Mouse (Mus musculus): ENCODE data around the gene Sftpd. TPM values are rescaled to one million over a fixed set of nuclear protein-coding genes. Genes with fewer than 3 reads are reported as not detected.
A peak's percentile ranks its signal among the peaks of the same experiment; 100 is the strongest.

Sftpd gene
- polyA plus RNA-seq, 1 experiment = not detected

DNA sequence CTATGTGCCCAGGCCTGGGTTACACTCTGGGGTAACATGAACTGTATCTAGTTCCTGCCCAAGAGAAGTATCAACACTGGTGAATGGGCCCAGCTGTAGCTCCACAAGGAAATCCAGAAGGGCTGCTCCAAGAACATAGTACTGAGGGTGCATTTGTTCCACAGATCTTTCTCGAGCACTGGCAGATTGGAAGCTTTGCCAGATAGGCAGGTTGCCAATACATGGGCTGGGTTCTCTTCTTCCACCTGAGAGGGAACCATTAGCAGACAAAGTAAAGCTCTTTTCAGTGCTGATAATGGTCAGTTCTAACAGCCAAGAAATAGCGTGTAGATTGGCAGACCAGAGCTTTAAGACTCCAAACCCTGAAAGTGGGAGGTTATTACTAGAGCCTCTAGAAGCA lies 37.6 kb downstream of the Sftpd start:
- DNase-seq (ENCODE audit: low read depth) = no peak

DNA sequence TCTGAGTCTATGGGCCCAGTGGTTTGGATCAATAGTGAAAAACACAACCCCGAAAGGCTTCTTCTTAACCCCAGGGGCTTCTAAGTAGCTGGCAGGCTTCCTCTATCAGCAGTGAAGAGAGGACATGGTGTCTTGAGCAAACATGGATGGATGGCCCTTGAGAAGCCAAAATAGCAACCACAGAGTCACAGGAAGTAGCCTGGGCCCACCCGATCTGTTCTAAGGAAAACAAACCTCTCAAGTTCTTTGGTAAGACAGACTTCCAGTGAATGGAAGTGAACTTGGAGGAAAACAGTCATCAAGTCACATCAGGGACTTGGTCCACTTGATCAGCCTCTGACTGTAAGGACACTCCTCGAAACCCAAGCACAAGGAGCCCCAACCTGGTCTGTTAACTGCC lies 38.0 kb downstream of the Sftpd start:
- TF ChIP-seq CTCF (IDR thresholded peaks at IDR 0.05; ENCODE audit: borderline replicate concordance, extremely low read depth, insufficient read depth, insufficient read length) = no peak
- TF ChIP-seq POLR2A (IDR thresholded peaks at IDR 0.05; ENCODE audit: borderline replicate concordance, extremely low read depth, insufficient read depth, insufficient read length, poor library complexity, severe bottlenecking) = no peak
- DNase-seq (ENCODE audit: low read depth) = no peak

More for the DNA sequence above, 37.6 kb downstream of the Sftpd start:
- TF ChIP-seq CTCF (IDR thresholded peaks at IDR 0.05; ENCODE audit: borderline replicate concordance, extremely low read depth, insufficient read depth, insufficient read length) (no peak), POLR2A (IDR thresholded peaks at IDR 0.05; ENCODE audit: borderline replicate concordance, extremely low read depth, insufficient read depth, insufficient read length, poor library complexity, severe bottlenecking) (no peak)

DNA sequence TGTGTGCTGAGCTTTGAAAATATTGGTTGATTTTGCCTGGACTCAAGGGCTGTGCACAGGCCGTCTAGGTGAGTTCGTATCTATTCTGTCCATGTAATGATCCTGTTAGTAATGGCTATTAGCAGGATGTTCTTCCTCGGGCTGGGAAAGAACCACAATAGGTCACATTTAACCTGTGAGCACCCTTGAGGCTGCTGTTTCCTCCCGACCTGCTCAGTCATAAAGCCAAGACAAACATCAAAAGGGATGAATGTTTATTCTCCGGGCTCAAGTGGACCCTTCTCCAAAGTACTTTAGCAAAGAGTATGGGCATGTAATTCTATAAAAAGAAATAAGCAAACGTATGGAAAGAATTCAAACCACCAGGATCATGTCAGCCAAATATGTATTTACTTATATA lies 38.9 kb downstream of the Sftpd start:
- TF ChIP-seq POLR2A (IDR thresholded peaks at IDR 0.05; ENCODE audit: borderline replicate concordance, extremely low read depth, insufficient read depth, insufficient read length, poor library complexity, severe bottlenecking) = no peak
- no peak for DNase-seq (ENCODE audit: low read depth)

DNA sequence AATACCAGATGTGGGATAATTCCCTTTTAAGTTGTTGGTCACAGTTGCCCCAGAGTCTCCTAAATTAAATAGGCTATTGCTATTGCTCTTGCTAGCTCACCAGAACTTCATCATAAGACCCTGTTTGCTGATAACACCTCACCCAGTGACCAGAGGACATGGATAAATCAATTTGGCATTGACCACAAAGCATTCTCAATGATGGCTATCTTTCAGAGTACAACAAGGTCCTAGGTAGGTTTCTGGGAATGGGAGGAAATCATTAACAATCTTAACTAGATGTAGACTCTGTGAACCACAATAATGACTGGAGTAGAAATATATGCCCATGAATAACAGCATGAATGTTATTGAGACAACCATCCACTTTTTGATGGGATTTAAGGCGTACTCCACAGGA lies 44.3 kb downstream of the Sftpd start:
- TF ChIP-seq POLR2A (IDR thresholded peaks at IDR 0.05; ENCODE audit: borderline replicate concordance, extremely low read depth, insufficient read depth, insufficient read length, poor library complexity, severe bottlenecking) (no peak), CTCF (IDR thresholded peaks at IDR 0.05; ENCODE audit: borderline replicate concordance, extremely low read depth, insufficient read depth, insufficient read length) (no peak)

DNA sequence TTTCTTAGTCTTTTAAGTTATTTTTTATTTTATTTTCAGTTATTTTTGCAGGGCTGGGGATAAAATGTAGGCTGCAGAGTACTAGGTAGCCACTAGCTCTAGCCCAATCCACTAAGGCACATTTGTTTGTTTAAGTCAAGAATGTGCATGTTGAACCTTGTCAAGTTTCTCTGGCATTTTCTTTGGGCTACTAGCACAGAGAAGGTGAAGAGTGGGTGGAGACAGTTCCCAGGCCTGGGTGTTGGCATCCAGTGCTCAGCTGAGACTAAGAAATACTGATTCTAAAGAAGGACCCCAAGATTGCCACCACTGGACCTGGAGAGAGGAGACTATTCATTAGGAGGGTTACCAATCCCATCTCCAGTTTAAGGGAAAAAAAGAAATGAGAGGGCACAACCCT lies 47.9 kb downstream of the Sftpd start:
- DNase-seq (ENCODE audit: low read depth) = no peak
- TF ChIP-seq CTCF (IDR thresholded peaks at IDR 0.05; ENCODE audit: borderline replicate concordance, extremely low read depth, insufficient read depth, insufficient read length) (no peak), POLR2A (IDR thresholded peaks at IDR 0.05; ENCODE audit: borderline replicate concordance, extremely low read depth, insufficient read depth, insufficient read length, poor library complexity, severe bottlenecking) (no peak)

More for the DNA sequence above, 44.3 kb downstream of the Sftpd start:
- DNase-seq (ENCODE audit: low read depth) = no peak

DNA sequence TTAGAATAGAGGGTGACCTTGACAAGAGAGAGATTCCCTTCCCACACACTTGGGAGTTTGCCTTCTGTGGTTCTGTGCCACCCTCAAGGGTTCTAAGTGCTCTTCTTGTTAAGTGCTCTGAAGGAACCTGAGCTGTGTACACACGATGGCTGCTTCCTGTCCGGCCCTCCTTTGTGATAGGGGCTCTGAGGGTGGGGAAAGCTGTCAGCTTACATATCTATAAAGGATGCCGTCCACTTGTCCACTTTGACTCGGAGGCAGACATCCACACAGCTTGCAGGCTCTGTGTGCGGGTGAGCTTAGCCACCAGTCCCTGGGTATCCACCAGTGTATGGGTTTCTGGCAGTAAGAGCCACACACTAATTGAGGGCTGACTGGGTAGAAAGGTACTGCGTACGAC lies 53.4 kb downstream of the Sftpd start, which contains the start of gene Sftpa1:
Sftpa1 (plus strand) TSS at position 243 of the 400 bp plus-strand sequence.
- no peak for DNase-seq (ENCODE audit: low read depth)
- TF ChIP-seq CTCF (IDR thresholded peaks at IDR 0.05; ENCODE audit: borderline replicate concordance, extremely low read depth, insufficient read depth, insufficient read length) (no peak), POLR2A (IDR thresholded peaks at IDR 0.05; ENCODE audit: borderline replicate concordance, extremely low read depth, insufficient read depth, insufficient read length, poor library complexity, severe bottlenecking) (no peak)

DNA sequence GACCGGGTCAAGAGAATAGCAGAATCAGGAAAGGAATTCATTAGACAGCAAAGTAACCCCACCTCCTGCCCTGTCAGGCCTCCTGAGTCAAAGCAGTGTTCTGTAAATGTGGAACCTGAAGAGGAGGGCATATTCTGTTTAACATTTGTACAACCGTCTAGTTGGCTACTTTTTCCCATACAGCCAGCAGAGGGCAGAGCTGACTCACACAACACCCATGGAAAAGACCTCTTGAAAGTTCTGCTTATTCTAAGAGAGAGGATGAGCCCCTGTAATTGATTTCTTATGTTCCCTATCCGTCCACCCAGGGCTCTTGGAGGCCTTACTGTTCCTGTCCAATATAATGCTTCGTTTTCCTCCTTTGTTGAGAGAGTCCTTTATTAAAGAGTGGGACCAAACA lies 57.0 kb downstream of the Sftpd start:
- DNase-seq (ENCODE audit: low read depth) = peak; percentile 58
- TF ChIP-seq POLR2A (IDR thresholded peaks at IDR 0.05; ENCODE audit: borderline replicate concordance, extremely low read depth, insufficient read depth, insufficient read length, poor library complexity, severe bottlenecking) (no peak), CTCF (IDR thresholded peaks at IDR 0.05; ENCODE audit: borderline replicate concordance, extremely low read depth, insufficient read depth, insufficient read length) (peak; percentile 64; the same call in 1 of the 2 replicates)

DNA sequence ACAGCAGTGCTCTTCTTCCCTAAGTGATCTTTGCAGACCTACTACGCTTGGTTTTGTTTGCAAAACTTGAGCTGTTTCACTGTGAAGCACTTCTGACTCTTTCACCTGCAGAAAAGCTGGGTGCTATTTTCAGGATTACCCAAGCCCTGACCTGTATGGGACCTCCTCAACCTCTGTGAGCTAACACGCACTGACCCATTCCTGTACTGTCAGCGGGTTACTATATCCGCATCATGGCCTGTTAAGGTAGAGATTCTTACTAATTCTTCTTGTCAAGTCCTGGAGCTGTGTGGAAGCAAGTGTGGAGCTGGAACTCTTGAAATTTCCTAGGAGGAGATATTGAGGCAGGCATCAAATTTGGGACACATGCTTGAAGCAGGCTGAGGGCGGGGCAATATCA lies 60.3 kb downstream of the Sftpd start:
- TF ChIP-seq POLR2A (IDR thresholded peaks at IDR 0.05; ENCODE audit: borderline replicate concordance, extremely low read depth, insufficient read depth, insufficient read length, poor library complexity, severe bottlenecking) (no peak), CTCF (IDR thresholded peaks at IDR 0.05; ENCODE audit: borderline replicate concordance, extremely low read depth, insufficient read depth, insufficient read length) (no peak)
- no peak for DNase-seq (ENCODE audit: low read depth)

Other genes starting within 250 kb of the Sftpd start
- gene Tspan14, start 218.3 kb downstream of the Sftpd start, polyA plus RNA-seq (2012; rRNA removed) = 87.7 and 95.4 TPM in 2 replicates
- 26.4 and 43.9 TPM in 2 replicates for gene Fam213a, start 171.4 kb downstream of the Sftpd start, polyA plus RNA-seq (2012; rRNA removed)
- 0.15 and 0.53 TPM in 2 replicates for gene Dydc2, start 115.9 kb downstream of the Sftpd start, polyA plus RNA-seq (2012; rRNA removed)
- 0.11 TPM in 1 of 2 replicates, not detected in the other for gene Dydc1, start 112.2 kb downstream of the Sftpd start, polyA plus RNA-seq (2012; rRNA removed)
- 0.16 TPM in 1 of 2 replicates, not detected in the other for gene Mat1a, start 80.1 kb downstream of the Sftpd start, polyA plus RNA-seq (2012; rRNA removed)
- gene Sftpa1, start 53.4 kb downstream of the Sftpd start, polyA plus RNA-seq (2012; rRNA removed) = not detected in 2 replicates
- gene Mbl1, start 33.7 kb downstream of the Sftpd start, polyA plus RNA-seq (2012; rRNA removed) = not detected in 2 replicates
- gene Gm2832, start 93.7 kb upstream of the Sftpd start, polyA plus RNA-seq (2012; rRNA removed) = 0.21 and 0.26 TPM in 2 replicates
- gene Gm5798, start 163.5 kb upstream of the Sftpd start, polyA plus RNA-seq (2012; rRNA removed) = not detected in 2 replicates
- gene Gm7945, start 201.2 kb upstream of the Sftpd start, polyA plus RNA-seq (2012; rRNA removed) = not detected in 2 replicates
- gene Gm6482, start 223.1 kb upstream of the Sftpd start, polyA plus RNA-seq (2012; rRNA removed) = not detected in 2 replicates

Data from brain, embryonic 14.5 days (tissue).